Mouse (Mus musculus) embryonic facial prominence, embryonic 14.5 days (tissue): ENCODE results near the gene Als2cl. TPM values are rescaled to one million over a fixed set of nuclear protein-coding genes. Genes with fewer than 3 reads are reported as not detected.

Experiments
- microRNA-seq: library from miRNA; unstranded; fragments of <30 nt; microRNA quantifications from one replicate; pipeline ENCODE4, GENCODE M21; 2016; ENCODE audit warnings: borderline number of aligned reads
- polyA plus RNA-seq: library from polyadenylated mRNA; unstranded; fragments of >200 nt; fragmentation: Nextera tagmentation; extraction: Ambion mirVana; gene quantifications from 2 replicates; pipeline ENCODE4 v1.2.1, GENCODE M21; 2014

The Als2cl gene
- polyA plus RNA-seq, 1 experiment from 2014 or later, result 3.0 TPM

Small RNAs within 50 kb of the gene (microRNA-seq; reads per million reads assigned to microRNA genes)
- not detected for gene Gm24269

Other genes starting within 250 kb of the Als2cl start
- 2.0 and 3.6 TPM in 2 replicates for gene Nbeal2, start 225.7 kb upstream of the Als2cl start, polyA plus RNA-seq
- 104 and 107 TPM in 2 replicates for gene Ccdc12, start 223.4 kb upstream of the Als2cl start, polyA plus RNA-seq
- 39.1 and 53.6 TPM in 2 replicates for gene Myl3, start 138.0 kb upstream of the Als2cl start, polyA plus RNA-seq
- gene Pth1r, start 132.7 kb upstream of the Als2cl start, polyA plus RNA-seq, result 97.5 and 98.0 TPM in 2 replicates
- gene Prss42, start 81.7 kb upstream of the Als2cl start, polyA plus RNA-seq, result not detected in 2 replicates
- not detected in 2 replicates for gene Prss44, start 65.9 kb upstream of the Als2cl start, polyA plus RNA-seq
- gene Prss43, start 53.2 kb upstream of the Als2cl start, polyA plus RNA-seq, result not detected in 2 replicates
- gene Prss45, start 45.3 kb upstream of the Als2cl start, polyA plus RNA-seq, result 0.17 TPM in 1 of 2 replicates, not detected in the other
- 0.32 TPM in 1 of 2 replicates, not detected in the other for gene Prss46, start 35.4 kb upstream of the Als2cl start, polyA plus RNA-seq
- gene Prss50, start 21.9 kb upstream of the Als2cl start, polyA plus RNA-seq, result 0.31 TPM in 1 of 2 replicates, not detected in the other
- gene Tmie, start 243 bp downstream of the Als2cl start, polyA plus RNA-seq, result 0.85 and 1.3 TPM in 2 replicates
- not detected in 2 replicates for gene Fam240a, start 37.0 kb downstream of the Als2cl start, polyA plus RNA-seq
- 0.62 and 0.63 TPM in 2 replicates for gene Tdgf1, start 66.3 kb downstream of the Als2cl start, polyA plus RNA-seq
- gene Lrrc2, start 71.7 kb downstream of the Als2cl start, polyA plus RNA-seq, result 0.21 and 0.28 TPM in 2 replicates
- 0.21 and 0.35 TPM in 2 replicates for gene Rtp3, start 110.7 kb downstream of the Als2cl start, polyA plus RNA-seq
- 3.0 and 4.2 TPM in 2 replicates for gene Ltf, start 139.4 kb downstream of the Als2cl start, polyA plus RNA-seq
- gene Ccrl2, start 177.6 kb downstream of the Als2cl start, polyA plus RNA-seq, result 0.35 and 0.97 TPM in 2 replicates
- gene Lrrfip2, start 237.7 kb downstream of the Als2cl start, polyA plus RNA-seq, result 39.2 and 40.4 TPM in 2 replicates